Mouse (Mus musculus) limb, embryonic 15.5 days (tissue): Measurements from ENCODE around the gene Cdr2. TPM values are rescaled to one million over a fixed set of nuclear protein-coding genes. Genes with fewer than 3 reads are reported as not detected.
"Not testable (repeated sequence)": the region's sequence is repeated elsewhere in the genome, so short reads cannot be mapped to it uniquely, and the experiment has no call there.

Experiments
- ATAC-seq: fragments of 200-750 bp; cut with Nextera tagmentation; 2 replicates; pipeline ENCODE4 v1.8.0; 2017; ENCODE audit warnings: low read depth, moderate TSS enrichment; ENCODE audit not compliant: insufficient number of reproducible peaks, low FRiP score, low TSS enrichment
- H3K27ac ChIP-seq: fragments of 300-500 bp; sonication (generic); 2 replicates; pipeline ENCODE4 v1.5.1; 2015; ENCODE audit warnings: moderate library complexity, mild to moderate bottlenecking, inconsistent platforms
- H3K27me3 ChIP-seq: fragments of 300-500 bp; sonication (generic); 2 replicates; pipeline ENCODE4 v1.6.1; 2015; ENCODE audit warnings: inconsistent platforms
- H3K36me3 ChIP-seq: fragments of 300-500 bp; sonication (generic); 2 replicates; pipeline ENCODE4 v1.6.1; 2015; ENCODE audit warnings: inconsistent platforms
- H3K4me1 ChIP-seq: fragments of 300-500 bp; sonication (generic); 2 replicates; pipeline ENCODE4 v1.6.1; 2015; ENCODE audit warnings: inconsistent platforms
- H3K4me2 ChIP-seq: fragments of 300-500 bp; sonication (generic); 2 replicates; pipeline ENCODE4 v1.6.1; 2015; ENCODE audit warnings: mild to moderate bottlenecking, inconsistent platforms
- H3K4me3 ChIP-seq: fragments of 300-500 bp; sonication (generic); 2 replicates; pipeline ENCODE4 v1.5.1; 2015; ENCODE audit warnings: mild to moderate bottlenecking, inconsistent platforms
- H3K9ac ChIP-seq: fragments of 300-500 bp; sonication (generic); 2 replicates; pipeline ENCODE4 v1.6.1; 2015; ENCODE audit warnings: inconsistent platforms
- H3K9me3 ChIP-seq: fragments of 300-500 bp; sonication (generic); 2 replicates; pipeline ENCODE4 v1.6.1; 2016; ENCODE audit warnings: inconsistent platforms
- WGBS: fragments of 180-500 bp; shearing (Covaris S2); methylation state at CpG from one replicate; pipeline ENCODE4 v1.1.7; 2015; 5-methylcytosine and 5-hydroxymethylcytosine counted together
- polyA plus RNA-seq: library from polyadenylated mRNA; unstranded; fragments of >200 nt; fragmentation: Nextera tagmentation; extraction: Ambion mirVana; gene quantifications from 2 replicates; pipeline ENCODE4 v1.2.1, GENCODE M21; 2015

Gene Cdr2
- polyA plus RNA-seq, 1 experiment from 2014 or later: 16.2 TPM

GRCm38 (mm10) chr7:120963126-120963525 lies 19.0 kb downstream of the Cdr2 start:
- Histone ChIP-seq H3K9me3 (no peaks in the 10 kb centered on the region), H3K27me3 (no peaks in the 10 kb centered on the region), H3K4me1 (no peaks in the 10 kb centered on the region), H3K4me2 (no peak overlapping the region), H3K4me3 (no peak overlapping the region), H3K27ac (no peak overlapping the region), H3K9ac (no peak overlapping the region), H3K36me3 (peaks cover 35% of the 10 kb centered on the region)
- no peak for ATAC-seq
- WGBS: 78% methylated on average over 5 of the region's 5 CpGs

- no peak overlapping the region for H3K4me3 ChIP-seq
- no peak for ATAC-seq
- H3K9me3 ChIP-seq: no peaks in the 10 kb centered on the region
- H3K36me3 ChIP-seq: peaks cover 37% of the 10 kb centered on the region
- no peak overlapping the region for H3K9ac ChIP-seq
- WGBS: 66% methylated on average over 3 of the region's 3 CpGs
- no peaks in the 10 kb centered on the region for H3K27me3 ChIP-seq
- no peak overlapping the region for H3K27ac ChIP-seq
- H3K4me1 ChIP-seq: no peaks in the 10 kb centered on the region
- no peak overlapping the region for H3K4me2 ChIP-seq
Observed at GRCm38 (mm10) chr7:120961893-120962292, 20.2 kb downstream of the Cdr2 start.

GRCm38 (mm10) chr7:120960601-120961000 lies 21.5 kb downstream of the Cdr2 start:
- peaks cover 47% of the 10 kb centered on the region for H3K36me3 ChIP-seq
- no peak for ATAC-seq
- WGBS: 88% methylated on average over 6 of the region's 6 CpGs

GRCm38 (mm10) chr7:120960116-120960515 lies 22.0 kb downstream of the Cdr2 start:
- Histone ChIP-seq H3K27me3 (no peaks in the 10 kb centered on the region), H3K9me3 (no peaks in the 10 kb centered on the region), H3K27ac (no peak overlapping the region), H3K4me3 (no peak overlapping the region), H3K9ac (no peak overlapping the region), H3K4me2 (no peak overlapping the region), H3K36me3 (peaks cover 47% of the 10 kb centered on the region), H3K4me1 (no peaks in the 10 kb centered on the region)
- no peak for ATAC-seq
- WGBS: 94% methylated on average over 2 of the region's 2 CpGs

More at GRCm38 (mm10) chr7:120960601-120961000, 21.5 kb downstream of the Cdr2 start:
- Histone ChIP-seq H3K27ac (no peak overlapping the region), H3K9me3 (no peaks in the 10 kb centered on the region), H3K4me1 (no peaks in the 10 kb centered on the region), H3K27me3 (no peaks in the 10 kb centered on the region), H3K9ac (no peak overlapping the region), H3K4me2 (no peak overlapping the region), H3K4me3 (no peak overlapping the region)

GRCm38 (mm10) chr7:120953591-120953990 lies 28.5 kb downstream of the Cdr2 start:
- H3K9ac ChIP-seq, H3K4me1 ChIP-seq, H3K27ac ChIP-seq, H3K9me3 ChIP-seq, H3K4me2 ChIP-seq, ATAC-seq, H3K4me3 ChIP-seq, H3K27me3 ChIP-seq: not testable (repeated sequence)
- peaks cover 45% of the 10 kb centered on the region for H3K36me3 ChIP-seq
- WGBS: 84% methylated on average over 7 of the region's 7 CpGs

GRCm38 (mm10) chr7:120943936-120944509 lies 38.1 kb downstream of the Cdr2 start:
- peaks cover 70% of the 10 kb centered on the region for H3K36me3 ChIP-seq
- no peaks in the 10 kb centered on the region for H3K27me3 ChIP-seq
- 0 out of 2 replicates have a peak, but pooled peaks cover 4% of the 10 kb centered on the region for H3K4me1 ChIP-seq
- H3K27ac ChIP-seq: no peak overlapping the region
- H3K4me3 ChIP-seq: no peak overlapping the region
- H3K4me2 ChIP-seq: no peak overlapping the region
- WGBS: 70% methylated on average over 7 of the region's 8 CpGs
- no peak for ATAC-seq
- H3K9me3 ChIP-seq: no peaks in the 10 kb centered on the region
- H3K9ac ChIP-seq: no peak overlapping the region

GRCm38 (mm10) chr7:120942506-120942905 lies 39.6 kb downstream of the Cdr2 start:
- 0 out of 2 replicates have a peak overlapping the region, but pooled peaks have one; percentile 10 for H3K9ac ChIP-seq
- ATAC-seq: no peak
- no peak overlapping the region for H3K4me3 ChIP-seq
- 56% methylated on average over 1 of the region's 1 CpGs for WGBS
- H3K4me1 ChIP-seq: 0 out of 2 replicates have a peak, but pooled peaks cover 4% of the 10 kb centered on the region
- H3K4me2 ChIP-seq: no peak overlapping the region
- H3K27me3 ChIP-seq: no peaks in the 10 kb centered on the region
- H3K27ac ChIP-seq: no peak overlapping the region
- no peaks in the 10 kb centered on the region for H3K9me3 ChIP-seq
- H3K36me3 ChIP-seq: peaks cover 73% of the 10 kb centered on the region

GRCm38 (mm10) chr7:120941214-120941613 lies 40.9 kb downstream of the Cdr2 start:
- H3K9me3 ChIP-seq: no peaks in the 10 kb centered on the region
- H3K4me2 ChIP-seq: no peak overlapping the region
- H3K4me1 ChIP-seq: 0 out of 2 replicates have a peak, but pooled peaks cover 4% of the 10 kb centered on the region
- H3K27me3 ChIP-seq: no peaks in the 10 kb centered on the region
- no peak overlapping the region for H3K4me3 ChIP-seq
- ATAC-seq: no peak
- H3K27ac ChIP-seq: no peak overlapping the region
- 95% methylated on average over 6 of the region's 6 CpGs for WGBS
- H3K9ac ChIP-seq: no peak overlapping the region
- peaks cover 84% of the 10 kb centered on the region for H3K36me3 ChIP-seq

- WGBS: 87% methylated on average over 12 of the region's 12 CpGs
- H3K9ac ChIP-seq: no peak overlapping the region
- no peaks in the 10 kb centered on the region for H3K9me3 ChIP-seq
- H3K27me3 ChIP-seq: no peaks in the 10 kb centered on the region
- 0 out of 2 replicates have a peak, but pooled peaks cover 4% of the 10 kb centered on the region for H3K4me1 ChIP-seq
- H3K27ac ChIP-seq: no peak overlapping the region
- no peak overlapping the region for H3K4me3 ChIP-seq
- H3K36me3 ChIP-seq: peaks cover 88% of the 10 kb centered on the region
- no peak overlapping the region for H3K4me2 ChIP-seq
- no peak; the same call in 1 of the 2 replicates for ATAC-seq
Observed at GRCm38 (mm10) chr7:120940343-120940742, 41.8 kb downstream of the Cdr2 start.

- no peak overlapping the region for H3K9ac ChIP-seq
- H3K36me3 ChIP-seq: peaks cover 89% of the 10 kb centered on the region
- no peak overlapping the region for H3K4me2 ChIP-seq
- ATAC-seq: no peak
- no peak overlapping the region for H3K27ac ChIP-seq
- H3K9me3 ChIP-seq: no peaks in the 10 kb centered on the region
- H3K4me3 ChIP-seq: no peak overlapping the region
- H3K27me3 ChIP-seq: no peaks in the 10 kb centered on the region
- 0 out of 2 replicates have a peak, but pooled peaks cover 4% of the 10 kb centered on the region for H3K4me1 ChIP-seq
- WGBS: 91% methylated on average over 9 of the region's 9 CpGs
Observed at GRCm38 (mm10) chr7:120938206-120938605, 43.9 kb downstream of the Cdr2 start.

GRCm38 (mm10) chr7:120936522-120936921 lies 45.6 kb downstream of the Cdr2 start:
- peaks cover 91% of the 10 kb centered on the region for H3K36me3 ChIP-seq
- H3K9ac ChIP-seq: no peak overlapping the region
- ATAC-seq: no peak
- no peak overlapping the region for H3K4me3 ChIP-seq
- no peaks in the 10 kb centered on the region for H3K9me3 ChIP-seq
- H3K4me1 ChIP-seq: no peaks in the 10 kb centered on the region
- 86% methylated on average over 4 of the region's 4 CpGs for WGBS
- H3K4me2 ChIP-seq: no peak overlapping the region
- H3K27me3 ChIP-seq: no peaks in the 10 kb centered on the region
- no peak overlapping the region for H3K27ac ChIP-seq

- 34% methylated on average over 5 of the region's 5 CpGs for WGBS
- no peaks in the 10 kb centered on the region for H3K9me3 ChIP-seq
- no peak overlapping the region for H3K27ac ChIP-seq
- H3K27me3 ChIP-seq: no peaks in the 10 kb centered on the region
- no peak overlapping the region for H3K4me2 ChIP-seq
- H3K9ac ChIP-seq: no peak overlapping the region
- H3K4me3 ChIP-seq: no peak overlapping the region
- no peak for ATAC-seq
- peaks cover 91% of the 10 kb centered on the region for H3K36me3 ChIP-seq
- no peaks in the 10 kb centered on the region for H3K4me1 ChIP-seq
Observed at GRCm38 (mm10) chr7:120934716-120935115, 47.4 kb downstream of the Cdr2 start.
